Mouse (Mus musculus): ENCODE measurements around the gene Olfr94. TPM values are rescaled to one million over a fixed set of nuclear protein-coding genes. Genes with fewer than 3 reads are reported as not detected.

Gene Olfr94
- polyA plus RNA-seq, 1 experiment from 2014 or later, result not detected

GRCm38 (mm10) chr17:37190711-37191110 lies 10.1 kb downstream of the Olfr94 start:
- Histone ChIP-seq H3K4me2 (ENCODE audit: low read length) (no peak overlapping the region), H3K27ac (replicated peaks; ENCODE audit: low read depth, low read length) (no peak overlapping the region), H3K9me3 (ENCODE audit: control insufficient read depth, low read length) (no peaks in the 10 kb centered on the region), H3K4me1 (ENCODE audit: control insufficient read depth, insufficient read depth, low read length) (no peaks in the 10 kb centered on the region), H3K36me3 (ENCODE audit: control insufficient read depth, insufficient read depth, low read length) (no peaks in the 10 kb centered on the region), H3K27me3 (ENCODE audit: control insufficient read depth, insufficient read depth, low read length) (no peaks in the 10 kb centered on the region), H3K9ac (replicated peaks; ENCODE audit: low read length) (no peak overlapping the region), H3K4me3 (replicated peaks; ENCODE audit: low read depth, low read length) (no peak overlapping the region)
- 33% methylated on average over 2 of the region's 2 CpGs for WGBS
- ATAC-seq (ENCODE audit: low FRiP score, low TSS enrichment) (no peak), DNase-seq (peak; percentile 70)

DNA sequence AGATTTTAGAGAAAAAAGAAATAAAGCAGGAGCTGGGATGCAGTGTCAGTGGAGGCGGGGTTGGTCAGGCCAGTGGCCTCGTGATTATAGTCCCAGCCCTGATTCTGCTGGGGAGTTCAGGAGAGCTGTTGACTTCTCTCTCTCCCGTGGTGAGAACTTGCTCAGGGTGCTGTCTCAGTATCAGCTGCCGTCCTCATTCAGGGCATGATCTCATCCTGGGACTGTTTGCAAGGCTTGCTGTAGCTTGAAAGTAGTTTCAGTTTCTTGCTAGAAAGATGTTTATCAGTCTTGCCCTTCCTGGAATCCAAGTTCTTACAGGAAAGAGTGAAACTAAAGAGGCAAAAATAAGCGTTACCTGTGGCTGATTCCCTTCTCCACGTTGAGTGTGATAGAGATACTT lies 15.3 kb downstream of the Olfr94 start:
- no peak overlapping the region for H3K9ac ChIP-seq (replicated peaks; ENCODE audit: low read length)
- no peaks in the 10 kb centered on the region for H3K4me1 ChIP-seq (ENCODE audit: control insufficient read depth, insufficient read depth, low read length)
- WGBS, result 64% methylated on average over 6 of the region's 6 CpGs
- DNase-seq, result no peak
- no peak overlapping the region for H3K4me2 ChIP-seq (ENCODE audit: low read length)
- H3K9me3 ChIP-seq (ENCODE audit: control insufficient read depth, low read length), result no peaks in the 10 kb centered on the region
- no peak overlapping the region for H3K27ac ChIP-seq (replicated peaks; ENCODE audit: low read depth, low read length)
- no peak overlapping the region for H3K4me3 ChIP-seq (replicated peaks; ENCODE audit: low read depth, low read length)
- no peaks in the 10 kb centered on the region for H3K36me3 ChIP-seq (ENCODE audit: control insufficient read depth, insufficient read depth, low read length)
- no peaks in the 10 kb centered on the region for H3K27me3 ChIP-seq (ENCODE audit: control insufficient read depth, insufficient read depth, low read length)
- ATAC-seq (ENCODE audit: low FRiP score, low TSS enrichment), result no peak

GRCm38 (mm10) chr17:37161394-37161793 lies 39.4 kb downstream of the Olfr94 start, which contains the start of gene Olfr93:
Olfr93 (minus strand) TSS chr17:37161494.
- DNase-seq, result no peak
- H3K36me3 ChIP-seq (ENCODE audit: control insufficient read depth, insufficient read depth, low read length), result no peaks in the 10 kb centered on the region
- no peak for ATAC-seq (ENCODE audit: low FRiP score, low TSS enrichment)

More at GRCm38 (mm10) chr17:37161394-37161793, 39.4 kb downstream of the Olfr94 start, which contains the start of gene Olfr93:
- Histone ChIP-seq H3K27me3 (ENCODE audit: control insufficient read depth, insufficient read depth, low read length) (no peaks in the 10 kb centered on the region), H3K4me2 (ENCODE audit: low read length) (no peak within 1 kb of the TSS), H3K9me3 (ENCODE audit: control insufficient read depth, low read length) (no peaks in the 10 kb centered on the region), H3K4me1 (ENCODE audit: control insufficient read depth, insufficient read depth, low read length) (no peaks in the 10 kb centered on the region), H3K4me3 (replicated peaks; ENCODE audit: low read depth, low read length) (no peak within 1 kb of the TSS), H3K9ac (replicated peaks; ENCODE audit: low read length) (no peak within 1 kb of the TSS), H3K27ac (replicated peaks; ENCODE audit: low read depth, low read length) (no peak within 1 kb of the TSS)

Other genes starting within 250 kb of the Olfr94 start
- 176 and 215 TPM in 2 replicates for gene Ppp1r11, start 249.3 kb downstream of the Olfr94 start, polyA plus RNA-seq (2014; fragmentation: Nextera tagmentation; extraction: Ambion mirVana)
- gene Znrd1, start 242.4 kb downstream of the Olfr94 start, polyA plus RNA-seq (2014; fragmentation: Nextera tagmentation; extraction: Ambion mirVana), result 64.7 and 69.4 TPM in 2 replicates
- gene Znrd1as, start 242.4 kb downstream of the Olfr94 start, polyA plus RNA-seq (2014; fragmentation: Nextera tagmentation; extraction: Ambion mirVana), result 2.9 and 6.1 TPM in 2 replicates
- gene 2410137M14Rik, start 219.8 kb downstream of the Olfr94 start, polyA plus RNA-seq (2014; fragmentation: Nextera tagmentation; extraction: Ambion mirVana), result 0.32 and 0.76 TPM in 2 replicates
- gene H2-M5, start 211.5 kb downstream of the Olfr94 start, polyA plus RNA-seq (2014; fragmentation: Nextera tagmentation; extraction: Ambion mirVana), result 1.8 and 2.0 TPM in 2 replicates
- 283 and 301 TPM in 2 replicates for gene Zfp57, start 199.8 kb downstream of the Olfr94 start, polyA plus RNA-seq (2014; fragmentation: Nextera tagmentation; extraction: Ambion mirVana)
- gene Mog, start 177.6 kb downstream of the Olfr94 start, polyA plus RNA-seq (2014; fragmentation: Nextera tagmentation; extraction: Ambion mirVana), result 1.9 and 2.2 TPM in 2 replicates
- gene Gabbr1, start 155.0 kb downstream of the Olfr94 start, polyA plus RNA-seq (2014; fragmentation: Nextera tagmentation; extraction: Ambion mirVana), result 103 and 123 TPM in 2 replicates
- not detected in 2 replicates for gene Olfr90, start 112.5 kb downstream of the Olfr94 start, polyA plus RNA-seq (2014; fragmentation: Nextera tagmentation; extraction: Ambion mirVana)
- not detected in 2 replicates for gene Olfr91, start 102.7 kb downstream of the Olfr94 start, polyA plus RNA-seq (2014; fragmentation: Nextera tagmentation; extraction: Ambion mirVana)
- gene Olfr92, start 80.9 kb downstream of the Olfr94 start, polyA plus RNA-seq (2014; fragmentation: Nextera tagmentation; extraction: Ambion mirVana), result not detected in 2 replicates
- gene Olfr93, start 39.5 kb downstream of the Olfr94 start, polyA plus RNA-seq (2014; fragmentation: Nextera tagmentation; extraction: Ambion mirVana), result not detected in 2 replicates
- gene Ubd, start 7.1 kb downstream of the Olfr94 start, polyA plus RNA-seq (2014; fragmentation: Nextera tagmentation; extraction: Ambion mirVana), result not detected in 2 replicates
- gene Olfr95, start 12.1 kb upstream of the Olfr94 start, polyA plus RNA-seq (2014; fragmentation: Nextera tagmentation; extraction: Ambion mirVana), result not detected in 2 replicates
- gene Olfr96, start 19.2 kb upstream of the Olfr94 start, polyA plus RNA-seq (2014; fragmentation: Nextera tagmentation; extraction: Ambion mirVana), result not detected in 2 replicates
- not detected in 2 replicates for gene Olfr97, start 36.3 kb upstream of the Olfr94 start, polyA plus RNA-seq (2014; fragmentation: Nextera tagmentation; extraction: Ambion mirVana)
- gene Olfr98, start 62.8 kb upstream of the Olfr94 start, polyA plus RNA-seq (2014; fragmentation: Nextera tagmentation; extraction: Ambion mirVana), result not detected in 2 replicates
- gene H2-M3, start 69.2 kb upstream of the Olfr94 start, polyA plus RNA-seq (2014; fragmentation: Nextera tagmentation; extraction: Ambion mirVana), result 0.80 and 1.1 TPM in 2 replicates
- not detected in 2 replicates for gene Olfr99, start 82.5 kb upstream of the Olfr94 start, polyA plus RNA-seq (2014; fragmentation: Nextera tagmentation; extraction: Ambion mirVana)
- gene Olfr101, start 103.3 kb upstream of the Olfr94 start, polyA plus RNA-seq (2014; fragmentation: Nextera tagmentation; extraction: Ambion mirVana), result not detected in 2 replicates
- gene Olfr102, start 116.1 kb upstream of the Olfr94 start, polyA plus RNA-seq (2014; fragmentation: Nextera tagmentation; extraction: Ambion mirVana), result not detected in 2 replicates
- not detected in 2 replicates for gene Olfr103, start 138.7 kb upstream of the Olfr94 start, polyA plus RNA-seq (2014; fragmentation: Nextera tagmentation; extraction: Ambion mirVana)
- not detected in 2 replicates for gene Olfr104-ps, start 158.6 kb upstream of the Olfr94 start, polyA plus RNA-seq (2014; fragmentation: Nextera tagmentation; extraction: Ambion mirVana)
- gene Olfr105-ps, start 178.0 kb upstream of the Olfr94 start, polyA plus RNA-seq (2014; fragmentation: Nextera tagmentation; extraction: Ambion mirVana), result not detected in 2 replicates
- not detected in 2 replicates for gene Olfr106-ps, start 189.4 kb upstream of the Olfr94 start, polyA plus RNA-seq (2014; fragmentation: Nextera tagmentation; extraction: Ambion mirVana)
- not detected in 2 replicates for gene Olfr107, start 198.2 kb upstream of the Olfr94 start, polyA plus RNA-seq (2014; fragmentation: Nextera tagmentation; extraction: Ambion mirVana)
- gene Olfr108, start 244.5 kb upstream of the Olfr94 start, polyA plus RNA-seq (2014; fragmentation: Nextera tagmentation; extraction: Ambion mirVana), result not detected in 2 replicates